In genomic region chr4:119932549-119933257, GRCm38 (mm10) we compare ENCODE assay signal across 8 mouse cellular contexts.
DNase-seq lines count a peak whose midpoint lies in the region; ATAC-seq lines count a peak whose summit lies in the region.

No protein-coding gene starts in this region.

- ATAC-seq in activated CD4-positive, CD25-positive, alpha-beta regulatory T cell, adult 4 months, result no peak

- intact Hi-C loops in left cerebral cortex, postnatal 4 days (cut with DNase I), result no loop called here

- peak; percentile 80 for DNase-seq in adrenal gland, adult 2 months
- DNase-seq in adrenal gland, adult 8-10 months, result no peak
- peak; percentile 38 for DNase-seq in urinary bladder, postnatal 25 days (ENCODE audit: low spot score)
- DNase-seq in urinary bladder, postnatal 10 days (ENCODE audit: low spot score), result no peak
- DNase-seq in left cerebral cortex, postnatal 4 days, result peak; percentile 49
- DNase-seq in thymus, adult 18-20 months, result no peak
- no peak for DNase-seq in layer of hippocampus, adult 9-10 months (ENCODE audit: low spot score)

Comparison
In these comparisons a context has a peak if more than half of its experiments do, and no peak if none do; other contexts are left out.
1. DNase-seq: peak in adrenal gland, adult 2 months (single experiment), urinary bladder, postnatal 25 days (single experiment) and left cerebral cortex, postnatal 4 days (single experiment); none in adrenal gland, adult 8-10 months (single experiment), urinary bladder, postnatal 10 days (single experiment), thymus, adult 18-20 months (0 of 2) and layer of hippocampus, adult 9-10 months (single experiment).